Mouse (Mus musculus) left cerebral cortex, adult 11 months (tissue): ENCODE results near the gene Col4a4.

Experiments used
- DNase-seq: peaks from one replicate; pipeline ENCODE4 v3.0.0; 2022; ENCODE audit warnings: low spot score

Col4a4 gene

GRCm38 (mm10) chr1:82586713-82587399 lies at the start of gene Col4a4, which contains the start of gene Col4a3:
Col4a4 (minus strand) TSS chr1:82586849.
Col4a3 (plus strand) TSS chr1:82586921.
- no peak for DNase-seq

GRCm38 (mm10) chr1:82636321-82636720 lies 49.7 kb upstream of the Col4a4 start:
- no peak for DNase-seq

- DNase-seq, result no peak
These were observed 48.6 kb upstream of the Col4a4 start for GRCm38 (mm10) chr1:82635254-82635620.

- no peak for DNase-seq
These were observed 48.0 kb upstream of the Col4a4 start for GRCm38 (mm10) chr1:82634545-82635253.

- no peak for DNase-seq
These were observed 44.6 kb upstream of the Col4a4 start for GRCm38 (mm10) chr1:82631169-82631792.

- no peak for DNase-seq
These were observed 42.8 kb upstream of the Col4a4 start for GRCm38 (mm10) chr1:82629495-82629894.

- DNase-seq, result no peak
These were observed 41.0 kb upstream of the Col4a4 start for GRCm38 (mm10) chr1:82627652-82628051.

GRCm38 (mm10) chr1:82625474-82625873 lies 38.8 kb upstream of the Col4a4 start:
- no peak for DNase-seq

- DNase-seq, result no peak
These were observed 38.3 kb upstream of the Col4a4 start for GRCm38 (mm10) chr1:82624934-82625333.

- no peak for DNase-seq
These were observed 33.3 kb upstream of the Col4a4 start for GRCm38 (mm10) chr1:82619981-82620380.

GRCm38 (mm10) chr1:82618592-82618991 lies 31.9 kb upstream of the Col4a4 start:
- no peak for DNase-seq

- no peak for DNase-seq
These were observed 31.4 kb upstream of the Col4a4 start for GRCm38 (mm10) chr1:82618001-82618400.

- no peak for DNase-seq
These were observed 25.5 kb upstream of the Col4a4 start for GRCm38 (mm10) chr1:82612061-82612660.

- peak; percentile 14 for DNase-seq
These were observed 22.1 kb upstream of the Col4a4 start for GRCm38 (mm10) chr1:82608646-82609262.

GRCm38 (mm10) chr1:82605856-82606255 lies 19.2 kb upstream of the Col4a4 start:
- DNase-seq, result no peak

- DNase-seq, result no peak
These were observed 18.7 kb upstream of the Col4a4 start for GRCm38 (mm10) chr1:82605347-82605746.

GRCm38 (mm10) chr1:82603198-82603950 lies 16.7 kb upstream of the Col4a4 start:
- no peak for DNase-seq

GRCm38 (mm10) chr1:82596864-82597596 lies 10.4 kb upstream of the Col4a4 start:
- DNase-seq, result no peak

GRCm38 (mm10) chr1:82590266-82590665 lies 3.6 kb upstream of the Col4a4 start:
- DNase-seq, result no peak

GRCm38 (mm10) chr1:82585981-82586380 lies 668 bp downstream of the Col4a4 start:
- DNase-seq, result no peak

- no peak for DNase-seq
These were observed 8.3 kb downstream of the Col4a4 start for GRCm38 (mm10) chr1:82578320-82578719.
